Mouse (Mus musculus) lung, postnatal 14 days (tissue): ENCODE results near the gene 2310039H08Rik.

Experiments
- DNase-seq: peaks from one replicate; pipeline ENCODE4 v3.0.0; 2021

Gene 2310039H08Rik

GRCm38 (mm10) chr17:46772404-46773277 lies at the start of gene 2310039H08Rik:
Gene 2310039H08Rik (plus strand): TSS chr17:46772635.
- peak; percentile 83 for DNase-seq

- no peak for DNase-seq
Observed at GRCm38 (mm10) chr17:46724477-46725084, 47.9 kb upstream of the 2310039H08Rik start.

GRCm38 (mm10) chr17:46725273-46725672 lies 47.2 kb upstream of the 2310039H08Rik start:
- DNase-seq, result no peak

- DNase-seq, result no peak
Observed at GRCm38 (mm10) chr17:46725731-46726645, 46.4 kb upstream of the 2310039H08Rik start.

GRCm38 (mm10) chr17:46727271-46727670 lies 45.2 kb upstream of the 2310039H08Rik start:
- no peak for DNase-seq

GRCm38 (mm10) chr17:46728021-46728420 lies 44.4 kb upstream of the 2310039H08Rik start:
- peak; percentile 51 for DNase-seq

GRCm38 (mm10) chr17:46728496-46728895 lies 43.9 kb upstream of the 2310039H08Rik start:
- DNase-seq, result no peak

- DNase-seq, result peak; percentile 62
Observed at GRCm38 (mm10) chr17:46728904-46729318, 43.5 kb upstream of the 2310039H08Rik start, which contains the start of gene Gnmt. Gene Gnmt (minus strand): TSS chr17:46729168.

GRCm38 (mm10) chr17:46734055-46734454 lies 38.4 kb upstream of the 2310039H08Rik start:
- DNase-seq, result no peak

- DNase-seq, result no peak
Observed at GRCm38 (mm10) chr17:46735287-46735686, 37.1 kb upstream of the 2310039H08Rik start.

GRCm38 (mm10) chr17:46736160-46736559 lies 36.3 kb upstream of the 2310039H08Rik start:
- peak; percentile 47 for DNase-seq

GRCm38 (mm10) chr17:46741305-46741704 lies 31.1 kb upstream of the 2310039H08Rik start:
- DNase-seq, result no peak

GRCm38 (mm10) chr17:46742986-46743385 lies 29.4 kb upstream of the 2310039H08Rik start:
- peak; percentile 24 for DNase-seq

GRCm38 (mm10) chr17:46745506-46745905 lies 26.9 kb upstream of the 2310039H08Rik start:
- DNase-seq, result no peak

GRCm38 (mm10) chr17:46747234-46747633 lies 25.2 kb upstream of the 2310039H08Rik start:
- no peak for DNase-seq

- DNase-seq, result no peak
Observed at GRCm38 (mm10) chr17:46747806-46748205, 24.6 kb upstream of the 2310039H08Rik start.

- DNase-seq, result no peak
Observed at GRCm38 (mm10) chr17:46749282-46749681, 23.2 kb upstream of the 2310039H08Rik start.

GRCm38 (mm10) chr17:46750580-46750979 lies 21.9 kb upstream of the 2310039H08Rik start:
- no peak for DNase-seq

GRCm38 (mm10) chr17:46751056-46751793 lies 21.2 kb upstream of the 2310039H08Rik start:
- no peak for DNase-seq

- peak; percentile 97 for DNase-seq
Observed at GRCm38 (mm10) chr17:46751794-46752556, 20.5 kb upstream of the 2310039H08Rik start, which contains the start of gene Cnpy3. Gene Cnpy3 (minus strand): TSS chr17:46752214.

GRCm38 (mm10) chr17:46758753-46759152 lies 13.7 kb upstream of the 2310039H08Rik start:
- no peak for DNase-seq
